Mouse (Mus musculus) thymus, adult 2 months (tissue): Measurements from ENCODE around the gene Nkx6-1.

Experiments
- CTCF ChIP-seq: fragments of 200-500 bp; IDR thresholded peaks from 2 replicates; pipeline ENCODE4 v1.5.1; 2012; ENCODE audit warnings: mild to moderate bottlenecking, control low read depth, low read length, moderate library complexity, borderline replicate concordance; ENCODE audit not compliant: control insufficient read depth, poor library complexity, insufficient read depth; ENCODE audit errors: extremely low read depth
- POLR2A ChIP-seq: fragments of 200-500 bp; IDR thresholded peaks from 2 replicates; pipeline ENCODE4 v1.6.1; 2012; ENCODE audit warnings: mild to moderate bottlenecking, low read length, control low read depth, moderate library complexity; ENCODE audit not compliant: control insufficient read depth, poor library complexity, insufficient read depth; ENCODE audit errors: extremely low read depth

GRCm38 (mm10) chr5:101660666-101661065 is 4.1 kb downstream of the Nkx6-1 start:
- TF ChIP-seq CTCF (no peak), POLR2A (no peak)
